Comparison of ENCODE assay signal across 22 mouse cellular contexts in genomic region chr5:117367206-117367605, GRCm38 (mm10). TPM values are rescaled to one million over a fixed set of nuclear protein-coding genes. Genes with fewer than 3 reads are reported as not detected.
DNase-seq lines count a peak whose midpoint lies in the region; ATAC-seq and TF ChIP-seq lines count a peak whose summit lies in the region.
"Had no signal": no experiment of that assay in that cellular context is flagged by ENCODE, and none has a peak within 500 bp of the region (broad histone marks: within the 10 kb centered on the region; RNA-seq: fewer than 3 reads in every experiment).

No protein-coding gene starts in this region.

- no peaks in the 10 kb centered on the region for H3K9me3 ChIP-seq in kidney, embryonic 15.5 days (replicated peaks)
- no peaks in the 10 kb centered on the region for H3K9me3 ChIP-seq in liver, postnatal 0 days (ENCODE audit: low read length)
- no peaks in the 10 kb centered on the region for H3K9me3 ChIP-seq in intestine, postnatal 0 days (ENCODE audit: control insufficient read depth)
- H3K9me3 ChIP-seq: embryonic facial prominence, embryonic 15.5 days; forebrain, embryonic 10.5 days; G1E; heart, embryonic 13.5 days had no signal

- no peak for ATAC-seq in kidney, embryonic 15.5 days (replicated peaks; ENCODE audit: low FRiP score)
- ATAC-seq in liver, postnatal 0 days, result no peak
- no peak for ATAC-seq in intestine, postnatal 0 days
- ATAC-seq: forebrain, embryonic 14.5 days had no signal

- H3K4me1 ChIP-seq in kidney, embryonic 15.5 days, result peaks cover 25% of the 10 kb centered on the region
- peaks cover 14% of the 10 kb centered on the region for H3K4me1 ChIP-seq in liver, postnatal 0 days (ENCODE audit: insufficient read depth)
- peaks cover 6% of the 10 kb centered on the region for H3K4me1 ChIP-seq in intestine, postnatal 0 days (replicated peaks; ENCODE audit: control insufficient read depth, insufficient read depth, low read length)

- no peak overlapping the region for H3K27ac ChIP-seq in kidney, embryonic 15.5 days
- peak overlapping the region; percentile 91 for H3K27ac ChIP-seq in liver, postnatal 0 days (ENCODE audit: low read depth)
- peak overlapping the region; percentile 99 for H3K27ac ChIP-seq in intestine, postnatal 0 days (ENCODE audit: low read depth, low read length)
- H3K27ac ChIP-seq: embryonic facial prominence, embryonic 15.5 days; forebrain, embryonic 10.5 days; heart, embryonic 13.5 days had no signal

- no peak for TF ChIP-seq EP300 in liver, postnatal 0 days (IDR thresholded peaks at IDR 0.05; ENCODE audit: low read depth)

- H3K27me3 ChIP-seq in kidney, embryonic 15.5 days, result no peaks in the 10 kb centered on the region
- no peaks in the 10 kb centered on the region for H3K27me3 ChIP-seq in liver, postnatal 0 days (ENCODE audit: insufficient read depth, low read length)
- no peaks in the 10 kb centered on the region for H3K27me3 ChIP-seq in intestine, postnatal 0 days (replicated peaks; ENCODE audit: control insufficient read depth, insufficient read depth, low read length)
- H3K27me3 ChIP-seq: embryonic facial prominence, embryonic 15.5 days; heart, embryonic 13.5 days had no signal

- H3K4me2 ChIP-seq in kidney, embryonic 15.5 days, result no peak overlapping the region
- no peak overlapping the region for H3K4me2 ChIP-seq in liver, postnatal 0 days (ENCODE audit: low read depth, low read length)
- H3K4me2 ChIP-seq in intestine, postnatal 0 days (replicated peaks; ENCODE audit: low read depth), result no peak overlapping the region
- H3K4me2 ChIP-seq: embryonic facial prominence, embryonic 15.5 days; heart, embryonic 13.5 days had no signal

- H3K9ac ChIP-seq in kidney, embryonic 15.5 days, result no peak overlapping the region
- H3K9ac ChIP-seq in liver, postnatal 0 days (replicated peaks), result no peak overlapping the region
- 0 out of 2 replicates have a peak overlapping the region, but pooled peaks have one; percentile 22 for H3K9ac ChIP-seq in intestine, postnatal 0 days (ENCODE audit: low read depth, low read length)
- H3K9ac ChIP-seq: embryonic facial prominence, embryonic 15.5 days; heart, embryonic 13.5 days had no signal

- 26% methylated on average over 8 of the region's 8 CpGs for WGBS in kidney, embryonic 15.5 days
- WGBS in liver, postnatal 0 days (ENCODE audit: insufficient replicate concordance), result 59% methylated on average over 8 of the region's 8 CpGs
- 27% methylated on average over 8 of the region's 8 CpGs for WGBS in intestine, postnatal 0 days

- no peak for TF ChIP-seq CTCF in liver, postnatal 0 days (IDR thresholded peaks at IDR 0.05; ENCODE audit: low read depth)
- no peak for TF ChIP-seq CTCF in intestine, postnatal 0 days (IDR thresholded peaks at IDR 0.05; ENCODE audit: low read depth)

- H3K36me3 ChIP-seq in kidney, embryonic 15.5 days, result peaks cover 88% of the 10 kb centered on the region
- peaks cover 41% of the 10 kb centered on the region for H3K36me3 ChIP-seq in liver, postnatal 0 days (replicated peaks; ENCODE audit: insufficient read depth, low read length)
- H3K36me3 ChIP-seq in intestine, postnatal 0 days (ENCODE audit: control insufficient read depth, insufficient read depth), result peaks cover 60% of the 10 kb centered on the region

- H3K4me3 ChIP-seq in kidney, embryonic 15.5 days (replicated peaks), result no peak overlapping the region
- no peak overlapping the region for H3K4me3 ChIP-seq in liver, postnatal 0 days (ENCODE audit: low read depth, low read length)
- H3K4me3 ChIP-seq in intestine, postnatal 0 days (ENCODE audit: low read depth, low read length), result no peak overlapping the region
- H3K4me3 ChIP-seq: embryonic facial prominence, embryonic 15.5 days; erythroblast, embryonic 14.5 days; forebrain, embryonic 10.5 days; heart, embryonic 13.5 days had no signal

- DNase-seq in kidney, postnatal 10 days, result peak; percentile 51
- no peak for DNase-seq in liver, postnatal 0 days
- DNase-seq in liver, result no peak
- peak; percentile 56 for DNase-seq in embryo, embryonic 10.5 days (ENCODE audit: low spot score)
- no peak for DNase-seq in urinary bladder, adult 18-20 months (ENCODE audit: low spot score in 2 of 2)
- no peak for DNase-seq in thymus, postnatal 14 days
- DNase-seq: adrenal gland, postnatal 10 days; cerebellum, adult 11 months; cerebellum, adult 8-10 months; cerebellum, postnatal 14 days; gastrocnemius, postnatal 36 days; heart, adult 11 months; heart, postnatal 36 days had no signal

RNA-seq across cellular contexts. Expression of gene Wsb2, which starts 10.1 kb away (rescaled TPM):
- 67.7 and 69.5 TPM in 2 replicates for polyA plus RNA-seq in kidney, embryonic 15.5 days (2015; fragmentation: Nextera tagmentation; extraction: Ambion mirVana)
- 31.7 and 32.3 TPM in 2 replicates for polyA plus RNA-seq in liver, postnatal 0 days (2015; fragmentation: Nextera tagmentation; extraction: Ambion mirVana)
- 125 and 130 TPM in 2 replicates for polyA plus RNA-seq in intestine, postnatal 0 days (2015; fragmentation: Nextera tagmentation; extraction: Ambion mirVana)

RNA-seq across cellular contexts. Expression of gene Rfc5, which starts 21.6 kb away (rescaled TPM):
- polyA plus RNA-seq in kidney, embryonic 15.5 days (2015; fragmentation: Nextera tagmentation; extraction: Ambion mirVana), result 110 and 128 TPM in 2 replicates
- 18.8 and 23.9 TPM in 2 replicates for polyA plus RNA-seq in liver, postnatal 0 days (2015; fragmentation: Nextera tagmentation; extraction: Ambion mirVana)
- polyA plus RNA-seq in intestine, postnatal 0 days (2015; fragmentation: Nextera tagmentation; extraction: Ambion mirVana), result 29.1 and 29.9 TPM in 2 replicates

RNA-seq across cellular contexts. Expression of gene Ksr2, which starts 46.6 kb away (rescaled TPM):
- 0.67 and 0.73 TPM in 2 replicates for polyA plus RNA-seq in kidney, embryonic 15.5 days (2015; fragmentation: Nextera tagmentation; extraction: Ambion mirVana)
- polyA plus RNA-seq in liver, postnatal 0 days (2015; fragmentation: Nextera tagmentation; extraction: Ambion mirVana), result 0.08 and 0.09 TPM in 2 replicates
- polyA plus RNA-seq in intestine, postnatal 0 days (2015; fragmentation: Nextera tagmentation; extraction: Ambion mirVana), result 0.12 and 0.24 TPM in 2 replicates
- polyA plus RNA-seq: erythroblast, embryonic 14.5 days; G1E; heart, postnatal 0 days had no signal

RNA-seq across cellular contexts. Expression of gene Vsig10, which starts 48.3 kb away (rescaled TPM):
- polyA plus RNA-seq in kidney, embryonic 15.5 days (2015; fragmentation: Nextera tagmentation; extraction: Ambion mirVana), result 14.2 and 15.9 TPM in 2 replicates
- polyA plus RNA-seq in liver, postnatal 0 days (2015; fragmentation: Nextera tagmentation; extraction: Ambion mirVana), result 2.1 and 2.9 TPM in 2 replicates
- polyA plus RNA-seq in intestine, postnatal 0 days (2015; fragmentation: Nextera tagmentation; extraction: Ambion mirVana), result 13.9 and 14.9 TPM in 2 replicates
- polyA plus RNA-seq: erythroblast, embryonic 14.5 days had no signal

Comparison
In these comparisons a context has a peak if more than half of its experiments do, and no peak if none do; other contexts are left out.
1. DNase-seq: peak in kidney, postnatal 10 days (single experiment) and embryo, embryonic 10.5 days (single experiment); none in liver, postnatal 0 days (single experiment), liver (single experiment), urinary bladder, adult 18-20 months (0 of 2) and thymus, postnatal 14 days (single experiment).